Mouse (Mus musculus): Measurements from ENCODE around the gene Gab1. TPM values are rescaled to one million over a fixed set of nuclear protein-coding genes. Genes with fewer than 3 reads are reported as not detected.

The Gab1 gene
- total RNA-seq (2017), result 9.5 and 9.8 TPM in 2 replicates

DNA sequence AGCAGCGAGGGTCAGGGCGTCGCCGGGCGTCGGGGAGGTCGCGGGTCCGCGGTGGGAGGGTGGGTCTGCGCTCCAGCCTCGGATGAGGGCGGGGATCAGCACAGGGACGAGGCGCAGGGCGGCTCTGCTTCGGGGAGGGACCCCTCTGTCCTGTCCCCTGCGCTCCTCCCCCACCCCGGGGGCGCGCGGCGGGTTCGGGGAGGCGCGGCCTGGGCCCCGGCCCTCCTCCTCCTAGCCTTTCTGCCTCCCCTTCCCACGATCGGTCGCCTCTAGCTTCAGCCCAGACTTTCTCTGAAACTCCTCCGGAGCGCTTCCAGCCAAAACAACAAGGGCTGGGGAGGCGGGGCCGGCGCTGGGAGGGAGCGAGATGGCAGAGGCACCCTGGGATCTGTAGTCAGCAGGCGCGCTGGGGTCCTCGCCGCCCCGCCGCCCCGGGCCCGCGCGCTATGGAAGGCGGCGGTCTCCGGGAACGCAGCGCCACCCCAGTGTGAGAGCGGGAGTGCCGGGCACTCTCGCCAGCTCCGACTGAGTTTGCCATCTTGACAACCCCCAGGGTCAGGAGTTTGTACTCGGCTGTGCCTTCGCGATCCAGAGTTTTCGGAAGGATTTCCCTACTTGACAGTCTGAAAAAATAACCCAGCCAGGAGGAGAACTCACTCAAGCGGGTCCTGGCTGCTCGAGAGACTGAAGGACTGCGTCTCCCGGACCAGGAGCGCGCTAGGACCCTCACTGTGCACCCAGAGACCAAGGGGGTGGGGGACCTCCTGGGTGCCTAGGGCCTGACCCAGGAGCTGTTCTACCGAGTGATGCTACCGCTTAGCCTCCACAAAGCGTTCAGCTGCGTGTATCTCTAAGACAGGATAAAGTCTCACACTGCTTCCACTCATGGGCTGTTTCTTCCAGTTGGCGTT is at the start of gene Gab1:
TSS of gene Gab1 (minus strand) at position 324 of the 911 bp plus-strand sequence.
- ATAC-seq (replicated peaks in 1 of 2; ENCODE audit: insufficient read depth in 1 of 2, low FRiP score in 2 of 2, low TSS enrichment in 1 of 2, low read depth in 1 of 2, poor library complexity in 2 of 2, severe bottlenecking in 2 of 2), result peak; percentile 76 to 82

DNA sequence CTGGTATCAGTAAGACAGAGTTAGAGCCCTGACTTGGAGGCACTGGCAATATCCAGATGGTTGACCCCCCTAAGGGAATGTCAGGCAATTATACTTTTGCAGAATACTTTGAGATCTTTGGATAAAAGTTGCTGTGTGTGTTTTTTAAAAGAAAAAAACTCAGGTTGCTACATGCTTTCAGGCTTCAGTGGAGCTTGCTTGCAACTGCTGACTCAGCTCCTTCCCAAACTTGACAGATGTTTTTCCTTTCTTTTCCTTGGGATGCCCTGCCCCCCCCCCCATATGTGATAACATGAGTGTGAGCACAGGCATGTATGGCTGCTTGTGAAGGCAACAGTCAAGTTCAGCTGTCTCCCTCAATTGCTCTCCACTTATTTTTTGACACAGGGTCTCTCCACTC is 48.5 kb upstream of the Gab1 start:
- no peak for ATAC-seq (replicated peaks in 1 of 2; ENCODE audit: insufficient read depth in 1 of 2, low FRiP score in 2 of 2, low TSS enrichment in 1 of 2, low read depth in 1 of 2, poor library complexity in 2 of 2, severe bottlenecking in 2 of 2)

DNA sequence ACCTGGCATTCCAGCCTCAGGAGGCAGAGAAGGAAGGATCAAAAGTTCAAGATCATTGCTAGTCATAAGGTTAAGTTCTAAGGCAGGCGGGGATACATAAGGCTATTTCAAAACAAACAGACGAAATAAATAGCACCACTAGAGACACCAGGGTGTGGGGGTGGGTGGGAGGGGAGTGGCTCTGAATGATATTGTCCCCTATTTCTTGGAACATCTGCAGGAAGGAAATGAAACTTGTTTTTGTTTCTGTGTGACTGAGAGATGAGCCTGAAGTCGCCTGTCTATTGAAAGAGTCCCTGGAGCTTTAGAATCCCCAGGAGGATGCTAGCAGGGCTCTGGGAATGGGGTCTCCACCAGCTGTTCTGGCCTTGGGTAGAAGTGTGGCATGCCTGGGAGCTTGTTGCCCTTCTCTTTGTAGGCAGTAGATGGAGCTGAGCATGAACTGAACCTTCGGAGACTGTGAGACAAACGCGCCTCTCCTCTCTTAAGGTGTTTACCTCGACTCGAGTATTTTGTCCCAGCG is 43.5 kb upstream of the Gab1 start:
- no peak for ATAC-seq (replicated peaks in 1 of 2; ENCODE audit: insufficient read depth in 1 of 2, low FRiP score in 2 of 2, low TSS enrichment in 1 of 2, low read depth in 1 of 2, poor library complexity in 2 of 2, severe bottlenecking in 2 of 2)

DNA sequence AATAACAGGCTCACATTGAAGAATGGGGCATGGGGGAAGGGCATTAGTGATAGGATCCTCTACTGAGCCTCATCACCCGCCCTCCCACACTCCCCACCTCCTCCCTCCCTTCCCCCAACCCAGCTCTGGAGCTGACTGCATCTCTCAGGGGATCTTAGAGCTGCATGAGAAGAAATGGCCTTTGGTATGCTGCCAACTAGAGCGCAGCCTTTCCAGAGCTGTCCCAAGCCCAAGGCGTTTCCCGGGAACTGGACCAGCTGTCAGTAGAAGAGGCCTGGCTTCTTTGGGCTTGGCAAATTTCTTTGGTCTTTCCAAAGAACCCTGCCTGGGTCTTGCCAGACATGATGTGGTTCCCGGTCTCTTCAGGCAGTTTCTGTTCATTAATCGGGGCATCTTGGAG is 42.3 kb upstream of the Gab1 start:
- no peak for ATAC-seq (replicated peaks in 1 of 2; ENCODE audit: insufficient read depth in 1 of 2, low FRiP score in 2 of 2, low TSS enrichment in 1 of 2, low read depth in 1 of 2, poor library complexity in 2 of 2, severe bottlenecking in 2 of 2)

DNA sequence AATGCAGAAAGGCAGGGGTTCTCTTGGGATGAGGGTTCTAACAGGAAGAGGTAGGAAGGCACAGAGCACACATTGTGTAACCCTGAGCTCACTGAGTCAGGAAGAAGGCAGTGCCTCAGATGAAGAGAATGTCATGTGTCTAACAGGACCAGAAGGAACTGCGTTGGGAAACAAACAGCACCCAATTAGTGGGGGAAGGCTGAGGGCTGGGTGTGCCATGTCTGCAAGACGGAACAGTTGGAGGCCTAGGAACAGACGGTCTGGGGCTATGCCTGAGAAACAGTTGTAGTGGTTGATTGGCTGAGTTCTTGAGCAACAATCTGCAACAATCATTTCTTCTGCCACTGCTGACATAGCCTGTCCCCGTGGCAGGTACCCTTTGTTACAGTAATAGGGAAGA is 38.8 kb upstream of the Gab1 start:
- ATAC-seq (replicated peaks in 1 of 2; ENCODE audit: insufficient read depth in 1 of 2, low FRiP score in 2 of 2, low TSS enrichment in 1 of 2, low read depth in 1 of 2, poor library complexity in 2 of 2, severe bottlenecking in 2 of 2), result peak in 1 of 2 experiments; percentile 51; a peak in 1 of 4 replicates

DNA sequence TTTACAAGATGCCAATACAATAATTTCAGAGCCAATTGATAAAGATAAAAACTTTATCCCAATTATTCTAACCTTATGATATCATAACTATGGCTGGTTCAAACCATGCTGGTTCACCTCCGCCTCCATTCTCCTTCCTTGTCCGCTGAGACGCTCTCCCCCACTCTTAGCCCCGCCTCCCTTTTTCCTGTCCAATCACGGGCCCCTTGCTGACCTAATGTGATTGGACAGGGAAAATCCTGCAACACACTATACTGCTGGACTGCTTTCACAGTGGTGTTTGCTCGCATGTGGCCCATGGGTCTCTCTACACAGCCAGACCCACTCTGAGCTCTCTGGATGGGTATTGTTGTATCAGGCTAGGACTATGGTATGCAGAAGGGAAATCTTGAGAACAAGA is 38.2 kb upstream of the Gab1 start:
- ATAC-seq (replicated peaks in 1 of 2; ENCODE audit: insufficient read depth in 1 of 2, low FRiP score in 2 of 2, low TSS enrichment in 1 of 2, low read depth in 1 of 2, poor library complexity in 2 of 2, severe bottlenecking in 2 of 2), result no peak

DNA sequence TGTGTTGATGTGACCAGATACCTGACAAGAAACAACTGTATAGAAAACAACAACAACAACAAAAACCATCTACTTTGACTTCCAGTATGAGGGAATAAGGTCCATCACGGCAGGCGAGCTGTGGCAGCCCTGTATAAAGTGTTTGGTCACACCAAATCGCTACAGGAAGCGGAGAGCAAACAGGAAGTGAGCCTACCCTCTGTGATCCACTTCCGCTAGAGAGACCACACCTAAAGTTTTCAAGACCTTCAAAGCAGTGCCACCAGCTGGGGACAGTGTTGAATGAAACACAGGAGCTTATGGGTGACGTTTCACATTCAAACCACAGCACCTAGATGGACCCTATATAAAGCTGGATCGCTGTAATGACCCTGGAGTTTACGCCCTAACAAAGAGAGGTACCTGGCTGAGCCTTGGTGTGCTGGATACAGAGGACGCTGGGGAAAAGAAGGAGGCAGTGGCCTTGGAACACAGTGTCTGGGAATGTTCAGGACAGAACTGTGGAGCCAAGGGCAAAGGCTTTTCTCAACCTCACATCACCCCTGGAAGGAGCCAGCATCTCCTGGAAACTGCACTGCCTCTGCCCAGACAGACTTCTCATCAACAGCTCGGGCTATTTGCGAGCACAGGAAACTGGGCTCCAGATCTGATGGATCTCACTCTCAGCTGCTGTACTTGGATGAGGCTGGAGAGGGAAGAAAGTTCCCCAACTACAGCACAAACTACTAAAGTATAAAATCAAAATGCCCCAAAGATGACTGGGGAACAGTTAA is 36.3 kb upstream of the Gab1 start:
- ATAC-seq (replicated peaks in 1 of 2; ENCODE audit: insufficient read depth in 1 of 2, low FRiP score in 2 of 2, low TSS enrichment in 1 of 2, low read depth in 1 of 2, poor library complexity in 2 of 2, severe bottlenecking in 2 of 2), result peak in 1 of 2 experiments; percentile 17; a peak in 1 of 4 replicates

DNA sequence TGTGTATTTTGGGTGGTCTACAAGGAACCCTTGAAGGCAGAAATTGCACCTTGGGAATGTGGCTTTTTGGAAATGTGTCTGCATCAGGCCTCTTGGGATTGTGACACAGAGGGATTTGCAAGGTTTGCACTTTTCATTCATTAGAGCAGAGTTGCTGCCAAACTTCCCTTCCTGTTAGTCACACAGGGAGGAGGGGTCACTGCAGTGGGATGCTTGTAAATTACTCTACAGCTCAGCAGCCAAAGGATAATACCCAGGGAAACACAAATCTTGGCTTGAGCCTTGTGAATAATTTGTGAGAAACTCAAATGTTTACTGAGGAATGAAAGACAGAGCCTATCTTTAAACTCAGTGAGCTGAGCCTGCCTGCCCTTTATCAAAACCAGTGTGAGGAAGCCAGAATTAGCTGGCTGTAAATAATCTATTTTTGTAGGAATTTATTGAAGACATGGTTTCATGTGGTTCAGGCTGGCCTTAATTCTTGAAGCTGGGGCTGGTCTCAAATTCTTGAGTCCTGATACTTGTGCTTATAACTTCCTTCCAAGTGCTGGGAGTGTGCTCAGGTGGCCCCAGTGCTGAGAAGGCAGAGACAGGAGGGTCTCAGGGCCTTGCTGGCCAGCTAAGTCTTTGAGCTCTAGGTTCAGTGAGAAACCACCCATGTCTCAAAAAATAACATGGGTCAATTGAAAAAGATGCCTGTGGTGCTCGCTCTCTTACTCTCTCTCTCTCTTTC is 32.9 kb upstream of the Gab1 start:
- ATAC-seq (replicated peaks in 1 of 2; ENCODE audit: insufficient read depth in 1 of 2, low FRiP score in 2 of 2, low TSS enrichment in 1 of 2, low read depth in 1 of 2, poor library complexity in 2 of 2, severe bottlenecking in 2 of 2), result no peak

DNA sequence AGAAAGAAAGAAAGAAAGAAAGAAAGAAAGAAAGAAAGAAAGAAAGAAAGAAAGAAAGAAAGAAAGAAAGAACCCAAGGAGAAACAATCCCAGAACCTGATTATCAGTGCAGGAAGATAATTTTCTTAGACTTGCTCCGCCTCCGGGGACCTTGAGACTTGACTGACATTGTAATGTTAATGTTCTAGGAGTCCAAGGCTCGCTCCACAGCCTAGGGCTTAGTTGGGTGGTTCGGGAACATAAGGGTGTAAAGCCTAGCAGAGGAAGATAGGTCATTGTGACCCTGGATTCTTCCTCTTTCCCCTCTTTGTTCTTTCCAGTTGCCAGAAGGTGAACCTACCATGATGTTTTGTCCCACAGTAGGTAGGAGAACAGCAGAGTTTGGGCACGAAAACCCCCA is 31.1 kb upstream of the Gab1 start:
- no peak for ATAC-seq (replicated peaks in 1 of 2; ENCODE audit: insufficient read depth in 1 of 2, low FRiP score in 2 of 2, low TSS enrichment in 1 of 2, low read depth in 1 of 2, poor library complexity in 2 of 2, severe bottlenecking in 2 of 2)

DNA sequence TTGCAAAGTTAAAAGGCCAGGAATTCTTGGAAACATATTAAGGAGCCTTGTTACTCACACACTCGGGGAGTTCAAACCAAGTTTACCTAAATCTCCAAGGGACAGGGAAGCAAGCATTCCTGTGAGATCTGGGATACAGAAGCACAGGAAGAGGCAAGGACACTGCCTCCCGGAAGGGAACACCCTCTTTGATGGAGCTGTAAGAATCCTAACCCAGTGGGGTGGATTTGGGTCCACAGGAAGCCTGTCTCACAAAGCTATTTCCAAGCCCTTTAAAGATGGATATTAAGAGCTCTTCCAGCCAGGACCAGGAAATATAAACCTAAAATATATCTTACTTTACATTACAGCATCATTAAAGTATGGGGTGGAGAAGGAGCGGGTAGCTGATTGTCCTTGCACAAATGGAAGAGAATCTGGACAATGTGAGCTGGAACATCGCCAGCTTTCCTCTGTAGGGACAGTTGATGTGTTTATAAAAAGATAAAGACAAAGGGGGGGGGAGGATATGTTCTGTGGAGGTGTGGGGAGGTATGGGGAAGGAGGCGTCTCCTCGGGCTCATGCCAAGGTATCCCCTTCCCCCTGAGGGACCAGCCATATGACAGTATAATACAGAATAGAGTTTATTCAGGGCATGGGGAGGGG is 28.1 kb upstream of the Gab1 start:
- ATAC-seq (replicated peaks in 1 of 2; ENCODE audit: insufficient read depth in 1 of 2, low FRiP score in 2 of 2, low TSS enrichment in 1 of 2, low read depth in 1 of 2, poor library complexity in 2 of 2, severe bottlenecking in 2 of 2), result no peak

DNA sequence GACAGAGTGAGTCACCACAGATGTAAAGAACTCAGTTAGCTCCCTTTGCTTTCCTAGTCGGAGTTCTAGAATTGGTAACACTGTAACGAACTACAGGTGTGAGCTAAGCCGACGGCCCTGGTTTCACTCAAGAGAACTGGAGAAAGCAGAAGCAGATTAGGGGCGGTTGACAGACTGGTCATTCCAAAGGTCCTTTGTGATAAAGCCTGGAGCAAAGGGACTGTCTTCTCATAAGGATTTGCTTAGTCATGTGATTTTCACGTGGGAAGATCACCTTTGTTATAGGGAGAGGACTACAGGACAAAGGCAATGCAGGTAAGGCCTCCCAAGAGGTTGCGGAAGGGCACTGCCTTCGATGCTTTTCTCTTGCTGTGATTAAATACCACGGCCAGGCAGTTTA is 22.0 kb upstream of the Gab1 start:
- no peak for ATAC-seq (replicated peaks in 1 of 2; ENCODE audit: insufficient read depth in 1 of 2, low FRiP score in 2 of 2, low TSS enrichment in 1 of 2, low read depth in 1 of 2, poor library complexity in 2 of 2, severe bottlenecking in 2 of 2)

DNA sequence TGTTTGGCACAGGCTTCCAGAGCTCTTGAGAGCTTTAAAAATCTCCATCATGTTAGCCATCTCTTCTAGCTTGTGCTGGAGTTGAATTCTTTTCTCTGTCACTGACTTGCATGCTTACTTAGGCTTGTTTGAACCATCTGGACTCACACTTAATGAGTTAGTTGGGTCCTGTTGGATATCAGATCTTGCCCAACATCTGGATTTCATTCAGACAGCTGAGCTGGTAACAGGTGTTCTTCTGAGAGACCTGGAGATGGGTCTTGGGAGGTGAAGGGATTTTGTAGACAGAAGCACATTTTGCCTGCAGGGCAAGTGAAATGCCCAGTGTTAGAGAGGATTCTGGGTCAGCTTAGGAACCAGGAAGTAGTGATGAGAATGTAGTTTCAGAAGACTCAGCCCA is 19.0 kb upstream of the Gab1 start:
- no peak for ATAC-seq (replicated peaks in 1 of 2; ENCODE audit: insufficient read depth in 1 of 2, low FRiP score in 2 of 2, low TSS enrichment in 1 of 2, low read depth in 1 of 2, poor library complexity in 2 of 2, severe bottlenecking in 2 of 2)

DNA sequence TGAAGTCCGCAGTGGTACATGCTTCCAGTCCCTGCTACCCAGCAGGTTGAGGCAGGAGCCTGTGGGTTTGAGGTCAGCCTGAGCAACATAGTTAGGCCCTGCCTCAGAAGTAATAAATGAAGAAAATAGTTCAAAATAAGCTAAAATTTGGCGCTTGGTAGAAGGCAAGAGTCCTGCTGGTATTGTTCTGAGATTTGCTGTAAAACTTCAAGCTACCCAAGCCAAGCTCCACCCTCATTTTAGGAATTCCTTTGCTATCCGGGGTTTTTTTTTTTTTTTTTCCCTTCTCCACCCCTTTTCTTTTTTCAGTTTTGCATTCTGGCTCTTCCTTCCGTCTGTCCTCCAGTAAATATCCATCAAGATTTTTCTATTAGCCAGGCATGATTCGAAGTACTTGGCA is 15.7 kb upstream of the Gab1 start:
- ATAC-seq (replicated peaks in 1 of 2; ENCODE audit: insufficient read depth in 1 of 2, low FRiP score in 2 of 2, low TSS enrichment in 1 of 2, low read depth in 1 of 2, poor library complexity in 2 of 2, severe bottlenecking in 2 of 2), result no peak

DNA sequence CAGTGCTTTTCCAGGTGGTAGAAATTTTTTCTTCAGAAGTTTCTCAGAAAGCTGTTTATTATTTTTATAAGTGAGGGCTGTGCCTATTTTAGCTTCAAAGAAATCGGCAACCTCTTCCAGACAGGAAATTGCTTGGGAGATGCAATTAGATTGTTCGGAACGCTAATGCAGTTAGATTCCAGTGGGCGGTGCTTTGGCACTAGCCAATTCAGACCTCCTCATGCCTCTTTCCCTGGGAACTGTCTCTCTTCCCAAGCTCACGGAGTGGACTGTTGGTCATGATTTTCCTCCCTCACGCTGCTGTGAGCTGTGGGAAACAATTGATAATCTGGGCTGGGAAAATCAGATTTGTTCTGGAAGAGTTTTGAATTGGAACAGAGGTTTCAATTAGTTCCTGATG is 15.1 kb upstream of the Gab1 start:
- ATAC-seq (replicated peaks in 1 of 2; ENCODE audit: insufficient read depth in 1 of 2, low FRiP score in 2 of 2, low TSS enrichment in 1 of 2, low read depth in 1 of 2, poor library complexity in 2 of 2, severe bottlenecking in 2 of 2), result no peak

DNA sequence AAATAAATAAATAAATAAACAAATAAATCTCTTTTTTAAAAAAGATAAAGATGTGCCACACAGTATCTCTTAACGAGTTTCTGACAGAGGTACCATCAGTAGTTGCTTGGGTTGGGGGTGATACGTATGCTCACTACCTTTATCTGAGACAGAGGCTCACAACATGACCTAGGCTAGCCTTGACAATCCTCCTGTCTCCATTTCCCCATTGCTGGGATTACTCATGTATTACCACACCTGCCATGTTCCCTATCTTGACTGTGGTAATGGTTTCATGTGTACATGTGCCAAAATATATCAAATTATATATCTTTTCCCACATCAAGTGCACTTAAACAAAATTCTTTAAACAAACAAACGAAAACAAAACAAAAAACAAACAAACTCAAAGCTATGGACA is 14.2 kb upstream of the Gab1 start:
- no peak for ATAC-seq (replicated peaks in 1 of 2; ENCODE audit: insufficient read depth in 1 of 2, low FRiP score in 2 of 2, low TSS enrichment in 1 of 2, low read depth in 1 of 2, poor library complexity in 2 of 2, severe bottlenecking in 2 of 2)

DNA sequence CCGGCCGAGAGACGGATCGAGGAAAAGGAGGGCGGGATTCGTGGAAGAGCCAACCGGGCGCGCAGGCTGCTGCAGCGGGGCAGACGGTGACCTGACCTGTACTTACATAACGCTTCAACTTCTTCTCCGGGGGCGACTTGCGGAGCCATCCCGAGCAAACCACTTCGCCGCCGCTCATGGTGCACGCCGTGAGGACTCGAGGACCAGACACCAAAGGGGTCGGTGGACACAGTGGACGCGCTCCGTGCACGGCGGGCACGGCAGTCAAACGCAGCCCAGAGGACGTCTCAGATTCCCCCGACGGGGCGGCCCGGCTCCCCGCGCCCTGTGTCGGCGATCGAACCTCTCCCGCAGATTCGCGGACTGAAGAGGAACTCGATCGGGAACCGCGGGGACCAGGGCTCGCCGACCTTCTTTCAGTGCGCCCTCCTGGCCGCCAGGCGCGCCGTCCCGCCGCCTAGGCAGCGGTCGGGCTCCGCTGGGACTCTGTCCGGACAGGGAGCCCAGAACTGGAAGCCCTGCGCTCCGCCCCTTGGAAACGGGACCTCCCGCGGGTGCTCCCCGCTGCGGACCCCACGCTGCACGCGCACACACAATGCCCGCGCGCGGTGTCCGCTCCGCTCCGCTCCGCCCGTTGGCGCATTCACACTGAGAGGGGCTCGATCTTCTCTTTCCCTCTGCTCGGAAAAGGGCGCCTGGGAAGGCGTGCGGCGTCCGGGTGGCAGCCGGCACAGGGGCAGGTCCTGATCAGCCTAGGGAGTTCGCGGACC is 708 bp downstream of the Gab1 start:
- ATAC-seq (replicated peaks in 1 of 2; ENCODE audit: insufficient read depth in 1 of 2, low FRiP score in 2 of 2, low TSS enrichment in 1 of 2, low read depth in 1 of 2, poor library complexity in 2 of 2, severe bottlenecking in 2 of 2), result peak; percentile 30 to 64; a peak in 2 of 4 replicates

All from hematopoietic stem cell, adult 5-6 weeks (primary cell).